Mouse (Mus musculus): ENCODE measurements around the gene Shb. TPM values are rescaled to one million over a fixed set of nuclear protein-coding genes. Genes with fewer than 3 reads are reported as not detected.
"Not testable (repeated sequence)": the region's sequence is repeated elsewhere in the genome, so short reads cannot be mapped to it uniquely, and the experiment has no call there.

The Shb gene
- polyA plus RNA-seq, 1 experiment = 23.4 TPM

DNA sequence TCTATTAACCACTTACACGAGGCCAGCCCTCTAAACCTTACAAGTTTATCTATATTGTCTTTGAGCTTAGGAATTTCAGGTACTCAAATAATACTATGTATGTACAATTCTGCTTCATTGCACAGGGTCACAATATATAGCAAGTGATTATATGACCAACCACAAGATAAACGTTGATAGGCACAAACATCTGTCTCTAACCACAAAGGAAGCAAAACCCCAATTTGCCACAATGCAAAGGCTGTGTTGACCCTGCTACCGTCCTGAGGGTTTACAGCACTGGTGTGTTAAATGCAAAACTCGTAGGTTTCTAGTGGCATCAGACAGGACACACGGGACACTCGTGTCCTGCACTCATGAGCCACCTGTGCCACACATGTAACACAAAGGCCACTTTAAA, 136.1 kb downstream of the Shb start:
- not testable (repeated sequence) for DNase-seq (ENCODE audit: low read depth)

- no peak for DNase-seq (ENCODE audit: low read depth)
These were observed 138.6 kb downstream of the Shb start for GRCm38 (mm10) chr4:45393658-45394057.

- DNase-seq (ENCODE audit: low read depth) = no peak
These were observed 139.3 kb downstream of the Shb start for GRCm38 (mm10) chr4:45392994-45393393.

DNA sequence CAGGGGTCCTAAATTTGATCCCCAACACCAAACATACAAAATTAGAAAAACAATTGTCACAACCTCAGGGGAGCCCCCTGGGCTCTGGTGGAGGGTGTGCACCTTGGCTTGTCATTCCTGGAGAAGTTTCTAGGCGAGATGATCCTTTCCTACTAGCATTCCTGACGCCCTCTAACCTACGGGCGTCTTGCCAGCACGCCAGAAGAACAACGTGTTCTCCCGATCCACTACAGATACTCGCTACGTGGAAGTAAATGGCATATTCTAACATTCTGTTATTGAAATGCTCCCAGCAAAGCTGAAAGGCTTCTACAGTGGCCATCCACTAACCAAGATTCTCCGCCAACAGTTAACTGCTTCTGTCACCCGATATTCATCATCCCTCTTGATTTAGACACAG, 139.7 kb downstream of the Shb start:
- DNase-seq (ENCODE audit: low read depth) = no peak

DNA sequence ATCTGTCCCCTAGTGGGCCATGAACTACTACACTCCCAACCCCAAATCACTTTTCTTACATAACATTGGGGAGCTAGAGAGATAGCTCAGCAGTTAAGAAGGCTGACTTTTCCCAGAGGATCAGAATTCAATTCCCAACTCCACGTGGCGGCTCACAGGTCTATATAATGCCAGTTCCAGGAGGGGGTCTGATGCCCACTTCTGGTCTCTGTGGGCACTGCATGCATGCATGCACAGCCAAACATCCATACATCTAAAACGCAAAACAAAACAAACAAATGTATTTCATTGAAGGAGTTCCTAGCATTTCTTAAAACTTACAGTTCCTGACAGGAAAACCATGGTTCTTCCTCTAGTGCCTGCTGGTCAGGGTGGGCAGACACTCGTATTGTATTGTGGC, 140.2 kb downstream of the Shb start:
- no peak for DNase-seq (ENCODE audit: low read depth)

DNA sequence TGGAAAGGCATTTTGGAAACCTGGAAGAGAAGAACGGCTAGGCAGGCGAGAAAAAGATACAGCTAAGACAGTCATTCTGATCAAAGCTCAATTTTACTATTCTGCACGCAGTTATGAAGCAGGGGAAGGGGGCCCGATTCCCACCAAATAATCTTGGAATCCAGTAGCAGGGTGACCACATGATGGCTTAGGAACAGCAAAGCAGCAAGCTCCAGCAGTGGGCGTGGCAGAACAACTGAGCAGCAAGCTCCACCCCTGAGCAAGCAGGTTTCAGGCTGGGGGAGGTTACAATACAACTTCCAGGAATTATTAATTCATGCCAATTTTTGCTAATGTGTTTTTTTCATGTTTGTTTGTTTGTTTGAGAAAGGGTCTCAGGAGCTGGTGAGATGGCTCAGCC, 145.0 kb downstream of the Shb start:
- DNase-seq (ENCODE audit: low read depth) = not testable (repeated sequence)

- not testable (repeated sequence) for DNase-seq (ENCODE audit: low read depth)
These were observed 150.1 kb downstream of the Shb start for GRCm38 (mm10) chr4:45382133-45382532.

- not testable (repeated sequence) for DNase-seq (ENCODE audit: low read depth)
These were observed 151.2 kb downstream of the Shb start for GRCm38 (mm10) chr4:45380903-45381580.

DNA sequence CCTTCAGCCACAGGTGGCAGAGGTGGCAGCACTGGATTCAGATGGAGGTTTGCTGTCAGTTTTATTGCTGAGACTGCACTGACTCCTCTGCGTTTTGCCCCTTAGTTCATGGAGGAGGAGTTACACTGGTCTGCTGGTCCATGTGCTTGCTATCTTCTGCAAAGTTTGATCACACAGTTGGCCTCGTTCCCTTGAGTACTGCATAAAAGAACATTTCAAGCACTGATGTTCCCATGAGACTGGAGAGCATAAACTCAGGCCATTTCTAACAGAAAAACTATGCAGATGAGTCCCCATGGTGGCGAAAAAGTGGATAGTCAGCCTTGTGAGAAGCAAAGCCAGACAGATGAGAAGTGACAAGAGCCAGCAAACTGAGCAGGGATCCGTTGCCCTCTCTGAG, 155.7 kb downstream of the Shb start:
- DNase-seq (ENCODE audit: low read depth) = no peak

DNA sequence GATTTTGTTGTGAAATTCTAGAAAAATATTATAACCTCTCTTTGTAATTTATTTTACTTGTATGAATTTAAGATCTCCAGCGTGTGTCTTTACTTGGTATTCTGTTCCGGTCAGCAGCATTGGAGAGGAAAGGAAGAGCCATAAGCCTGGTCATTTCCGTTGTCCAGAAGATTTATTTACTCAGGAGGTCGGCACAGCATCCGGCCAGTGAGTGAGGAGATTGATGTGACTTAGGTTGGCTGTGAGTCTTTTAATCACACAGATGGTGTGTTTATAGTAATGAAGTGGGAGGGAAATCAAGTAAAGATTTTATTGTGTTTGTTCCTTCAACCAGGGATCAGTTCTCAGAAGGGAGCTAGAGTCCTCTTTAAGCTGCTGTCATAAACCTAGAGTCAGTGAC, 157.4 kb downstream of the Shb start:
- no peak for DNase-seq (ENCODE audit: low read depth)

Other genes starting within 250 kb of the Shb start
- 2.1 and 2.7 TPM in 2 replicates for gene Trmt10b, start 235.3 kb downstream of the Shb start, polyA plus RNA-seq (2012; rRNA removed)
- 17.3 and 20.0 TPM in 2 replicates for gene Dcaf10, start 190.4 kb downstream of the Shb start, polyA plus RNA-seq (2012; rRNA removed)
- 17.9 and 26.2 TPM in 2 replicates for gene Exosc3, start 189.7 kb downstream of the Shb start, polyA plus RNA-seq (2012; rRNA removed)
- gene Slc25a51, start 123.7 kb downstream of the Shb start, polyA plus RNA-seq (2012; rRNA removed) = 96.9 and 99.4 TPM in 2 replicates